Mouse (Mus musculus) forebrain, embryonic 11.5 days (tissue): Measurements from ENCODE around the gene Timm13. TPM values are rescaled to one million over a fixed set of nuclear protein-coding genes. Genes with fewer than 3 reads are reported as not detected.

ENCODE experiments used
- ATAC-seq: fragments of 200-750 bp; cut with Nextera tagmentation; replicated peaks from 2 replicates; pipeline ENCODE4 v1.8.0; 2017; ENCODE audit warnings: moderate TSS enrichment; ENCODE audit not compliant: low FRiP score
- DNase-seq: peaks from one replicate; pipeline ENCODE4 v3.0.0-alpha.2; 2017; ENCODE audit warnings: low spot score
- H3K27ac ChIP-seq: fragments of 300-500 bp; sonication (generic); 2 replicates; pipeline ENCODE4 v1.5.1; 2014; ENCODE audit warnings: low read depth, low read length
- H3K27me3 ChIP-seq: fragments of 300-500 bp; sonication (generic); 2 replicates; pipeline ENCODE4 v1.6.1; 2014; ENCODE audit warnings: mild to moderate bottlenecking, low read length, mixed read lengths; ENCODE audit not compliant: control insufficient read depth, insufficient read depth
- H3K36me3 ChIP-seq: fragments of 300-500 bp; sonication (generic); 2 replicates; pipeline ENCODE4 v1.6.1; 2014; ENCODE audit warnings: mild to moderate bottlenecking, low read length, moderate library complexity, mixed read lengths; ENCODE audit not compliant: control insufficient read depth, insufficient read depth
- H3K4me1 ChIP-seq: fragments of 300-500 bp; sonication (generic); replicated peaks from 2 replicates; pipeline ENCODE4 v1.6.1; 2014; ENCODE audit warnings: low read length, mixed read lengths; ENCODE audit not compliant: control insufficient read depth, insufficient read depth
- H3K4me2 ChIP-seq: fragments of 300-500 bp; sonication (generic); 2 replicates; pipeline ENCODE4 v1.6.1; 2014; ENCODE audit warnings: low read depth, mild to moderate bottlenecking, low read length, moderate library complexity, mixed read lengths; ENCODE audit not compliant: severe bottlenecking
- H3K4me3 ChIP-seq: fragments of 300-500 bp; sonication (generic); 2 replicates; pipeline ENCODE4 v1.5.1; 2014; ENCODE audit warnings: low read depth, low read length
- H3K9ac ChIP-seq: fragments of 300-500 bp; sonication (generic); 2 replicates; pipeline ENCODE4 v1.6.1; 2014; ENCODE audit warnings: low read length
- H3K9me3 ChIP-seq: fragments of 300-500 bp; sonication (generic); 2 replicates; pipeline ENCODE4 v1.6.1; 2016; ENCODE audit warnings: low read length, mixed read lengths; ENCODE audit not compliant: control insufficient read depth
- WGBS: fragments of 180-500 bp; shearing (Covaris S2); extraction: QIAGEN DNeasy Blood & Tissue Kit; methylation state at CpG from one replicate; pipeline ENCODE4 v1.1.7; 2014; 5-methylcytosine and 5-hydroxymethylcytosine counted together
- polyA plus RNA-seq: library from polyadenylated mRNA; unstranded; fragments of >200 nt; fragmentation: Nextera tagmentation; extraction: Ambion mirVana; gene quantifications from 2 replicates; pipeline ENCODE4 v1.2.1, GENCODE M21; 2014

The Timm13 gene
- polyA plus RNA-seq, 1 experiment from 2014 or later: 317 TPM

DNA sequence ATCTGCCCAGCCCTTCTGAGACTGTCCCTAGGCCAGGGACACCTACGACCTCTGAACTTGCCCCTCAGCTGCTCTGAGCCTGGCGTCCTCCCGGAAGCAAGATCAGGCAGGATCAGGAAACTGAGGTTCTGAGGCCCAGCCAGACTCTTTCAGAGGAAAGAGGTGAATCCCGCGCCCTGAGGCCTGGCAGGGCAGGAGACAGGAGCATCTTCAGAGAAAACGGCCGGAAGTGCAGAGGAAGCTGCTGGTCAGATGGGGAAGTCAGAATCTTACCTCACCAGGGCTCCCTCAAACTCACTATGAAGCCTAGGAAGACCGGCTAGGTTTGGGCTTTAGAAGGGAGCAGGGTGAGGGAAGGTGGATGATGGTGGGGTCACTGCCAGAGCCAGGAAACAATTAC is 42.1 kb upstream of the Timm13 start:
- Histone ChIP-seq H3K4me2 (no peak overlapping the region), H3K9me3 (no peaks in the 10 kb centered on the region), H3K9ac (no peak overlapping the region), H3K27ac (no peak overlapping the region), H3K4me3 (no peak overlapping the region), H3K27me3 (peaks cover 8% of the 10 kb centered on the region; the same call in 1 of the 2 replicates), H3K4me1 (peaks cover 10% of the 10 kb centered on the region), H3K36me3 (no peaks in the 10 kb centered on the region)
- ATAC-seq: no peak
- WGBS: 60% methylated on average over 8 of the region's 8 CpGs
- no peak for DNase-seq

- Histone ChIP-seq H3K27ac (no peak overlapping the region), H3K27me3 (peaks cover 28% of the 10 kb centered on the region), H3K9ac (no peak overlapping the region), H3K4me2 (no peak overlapping the region), H3K36me3 (no peaks in the 10 kb centered on the region), H3K9me3 (no peaks in the 10 kb centered on the region), H3K4me3 (no peak overlapping the region), H3K4me1 (peaks cover 27% of the 10 kb centered on the region)
- 81% methylated on average over 2 of the region's 2 CpGs for WGBS
- ATAC-seq (no peak), DNase-seq (no peak)
Measured at GRCm38 (mm10) chr10:80940988-80941347, 40.2 kb upstream of the Timm13 start.

GRCm38 (mm10) chr10:80940320-80940987 is 39.7 kb upstream of the Timm13 start:
- DNase-seq (no peak), ATAC-seq (no peak)
- Histone ChIP-seq H3K27me3 (peaks cover 29% of the 10 kb centered on the region), H3K4me1 (peaks cover 30% of the 10 kb centered on the region), H3K9ac (peak overlapping the region; percentile 55; the same call in 1 of the 2 replicates), H3K4me3 (no peak overlapping the region), H3K27ac (no peak overlapping the region), H3K36me3 (no peaks in the 10 kb centered on the region), H3K4me2 (peak overlapping the region; percentile 84; the same call in 1 of the 2 replicates), H3K9me3 (no peaks in the 10 kb centered on the region)
- WGBS: 56% methylated on average over 8 of the region's 8 CpGs

DNA sequence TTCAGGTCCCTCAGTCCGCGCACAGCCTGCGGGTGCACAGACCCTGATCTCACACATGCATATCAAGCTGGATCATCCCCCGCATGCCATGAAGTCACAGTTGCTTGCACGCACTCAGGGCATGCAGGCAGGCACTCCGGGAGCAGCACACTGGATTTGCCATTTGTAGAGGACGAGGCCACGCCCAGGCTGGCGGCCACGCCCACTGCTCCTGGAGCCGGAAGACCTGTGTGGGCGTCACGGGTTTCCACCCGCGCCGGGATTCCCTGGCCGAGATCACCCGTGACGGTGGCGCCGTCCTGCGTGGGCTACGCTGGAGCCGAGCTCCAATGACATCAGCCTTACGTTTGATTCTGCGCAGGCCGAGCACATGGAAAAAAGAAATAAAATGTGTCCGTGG is 38.9 kb upstream of the Timm13 start:
- ATAC-seq (peak; percentile 33; the same call in 1 of the 2 replicates), DNase-seq (peak; percentile 90)
- Histone ChIP-seq H3K9ac (peak overlapping the region; percentile 55), H3K36me3 (no peaks in the 10 kb centered on the region), H3K4me1 (peaks cover 30% of the 10 kb centered on the region), H3K4me3 (peak overlapping the region; percentile 36), H3K9me3 (no peaks in the 10 kb centered on the region), H3K4me2 (peak overlapping the region; percentile 84), H3K27me3 (peaks cover 34% of the 10 kb centered on the region), H3K27ac (no peak overlapping the region)
- 6% methylated on average over 28 of the region's 28 CpGs for WGBS

- ATAC-seq (peak; percentile 55; the same call in 1 of the 2 replicates), DNase-seq (peak; percentile 78)
- Histone ChIP-seq H3K27me3 (peaks cover 41% of the 10 kb centered on the region), H3K4me3 (peak overlapping the region; percentile 36), H3K9me3 (no peaks in the 10 kb centered on the region), H3K4me2 (peak overlapping the region; percentile 84), H3K4me1 (peaks cover 32% of the 10 kb centered on the region), H3K36me3 (no peaks in the 10 kb centered on the region), H3K9ac (0 out of 2 replicates have a peak overlapping the region, but pooled peaks have one; percentile 16), H3K27ac (no peak overlapping the region)
- 12% methylated on average over 15 of the region's 15 CpGs for WGBS
Measured at GRCm38 (mm10) chr10:80938831-80939550, 38.2 kb upstream of the Timm13 start.

DNA sequence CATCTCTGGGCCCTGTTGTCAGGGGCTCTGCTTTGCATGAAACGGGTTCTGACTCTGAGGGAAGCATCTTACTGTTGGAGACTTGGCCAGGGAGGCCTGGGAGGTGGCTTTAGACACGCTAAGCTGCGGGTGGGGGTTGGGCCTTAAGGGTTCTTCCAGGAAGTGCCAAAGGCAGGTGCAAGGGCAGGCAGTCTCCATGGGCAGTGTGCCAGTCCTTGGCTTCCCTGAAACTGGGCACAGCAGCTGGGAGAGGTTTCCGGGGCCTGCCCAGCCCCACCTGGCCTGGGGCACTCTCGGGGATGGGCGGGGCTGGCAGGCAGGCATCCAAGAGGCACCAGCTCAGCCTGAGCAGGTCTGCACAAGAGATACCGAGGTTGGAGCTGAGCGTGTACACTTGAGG is 36.9 kb upstream of the Timm13 start:
- Histone ChIP-seq H3K4me2 (no peak overlapping the region), H3K4me3 (no peak overlapping the region), H3K27ac (no peak overlapping the region), H3K9ac (no peak overlapping the region), H3K9me3 (no peaks in the 10 kb centered on the region), H3K36me3 (no peaks in the 10 kb centered on the region), H3K27me3 (peaks cover 54% of the 10 kb centered on the region), H3K4me1 (peaks cover 44% of the 10 kb centered on the region)
- DNase-seq: no peak
- 35% methylated on average over 8 of the region's 8 CpGs for WGBS
- ATAC-seq: no peak

DNA sequence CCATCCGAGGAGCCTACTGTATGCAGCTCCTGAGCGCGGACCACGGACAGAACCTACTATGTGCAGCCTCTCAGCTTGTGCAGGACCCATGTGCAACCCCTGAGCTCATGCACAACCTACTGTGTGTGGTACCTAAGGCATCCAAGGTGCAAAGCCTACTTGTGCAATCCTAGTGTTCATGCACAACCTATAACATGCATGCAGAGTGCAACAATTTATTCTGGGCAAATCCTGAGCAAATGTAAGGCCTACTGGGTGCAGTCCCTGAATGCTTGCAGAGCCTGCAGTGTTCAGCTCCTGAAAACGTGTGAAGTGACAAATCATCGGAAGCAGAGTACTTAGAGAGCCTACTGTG is 36.0 kb upstream of the Timm13 start:
- H3K4me3 ChIP-seq: peak overlapping the region; percentile 22
- no peak overlapping the region; the same call in 1 of the 2 replicates for H3K9ac ChIP-seq
- H3K4me1 ChIP-seq: peaks cover 52% of the 10 kb centered on the region
- H3K4me2 ChIP-seq: peak overlapping the region; percentile 39
- ATAC-seq (no peak), DNase-seq (no peak)
- no peak overlapping the region for H3K27ac ChIP-seq
- no peaks in the 10 kb centered on the region for H3K36me3 ChIP-seq
- H3K9me3 ChIP-seq: no peaks in the 10 kb centered on the region
- peaks cover 63% of the 10 kb centered on the region for H3K27me3 ChIP-seq
- WGBS: 10% methylated on average over 6 of the region's 6 CpGs

GRCm38 (mm10) chr10:80936135-80936809 is 35.5 kb upstream of the Timm13 start:
- Histone ChIP-seq H3K4me1 (peaks cover 56% of the 10 kb centered on the region), H3K27ac (peak overlapping the region; percentile 41; the same call in 1 of the 2 replicates), H3K9ac (peak overlapping the region; percentile 37), H3K9me3 (no peaks in the 10 kb centered on the region), H3K4me2 (peak overlapping the region; percentile 39), H3K27me3 (peaks cover 68% of the 10 kb centered on the region), H3K4me3 (peak overlapping the region; percentile 22), H3K36me3 (no peaks in the 10 kb centered on the region)
- peak; percentile 37; the same call in 1 of the 2 replicates for ATAC-seq
- peak; percentile 80 for DNase-seq
- WGBS: under 1% methylated on average over 37 of the region's 37 CpGs
